Mouse (Mus musculus): ENCODE results near the gene Tmem136. TPM values are rescaled to one million over a fixed set of nuclear protein-coding genes. Genes with fewer than 3 reads are reported as not detected.

Gene Tmem136
- polyA plus RNA-seq (2017; shearing (Covaris generic)), result 5.3 TPM

DNA sequence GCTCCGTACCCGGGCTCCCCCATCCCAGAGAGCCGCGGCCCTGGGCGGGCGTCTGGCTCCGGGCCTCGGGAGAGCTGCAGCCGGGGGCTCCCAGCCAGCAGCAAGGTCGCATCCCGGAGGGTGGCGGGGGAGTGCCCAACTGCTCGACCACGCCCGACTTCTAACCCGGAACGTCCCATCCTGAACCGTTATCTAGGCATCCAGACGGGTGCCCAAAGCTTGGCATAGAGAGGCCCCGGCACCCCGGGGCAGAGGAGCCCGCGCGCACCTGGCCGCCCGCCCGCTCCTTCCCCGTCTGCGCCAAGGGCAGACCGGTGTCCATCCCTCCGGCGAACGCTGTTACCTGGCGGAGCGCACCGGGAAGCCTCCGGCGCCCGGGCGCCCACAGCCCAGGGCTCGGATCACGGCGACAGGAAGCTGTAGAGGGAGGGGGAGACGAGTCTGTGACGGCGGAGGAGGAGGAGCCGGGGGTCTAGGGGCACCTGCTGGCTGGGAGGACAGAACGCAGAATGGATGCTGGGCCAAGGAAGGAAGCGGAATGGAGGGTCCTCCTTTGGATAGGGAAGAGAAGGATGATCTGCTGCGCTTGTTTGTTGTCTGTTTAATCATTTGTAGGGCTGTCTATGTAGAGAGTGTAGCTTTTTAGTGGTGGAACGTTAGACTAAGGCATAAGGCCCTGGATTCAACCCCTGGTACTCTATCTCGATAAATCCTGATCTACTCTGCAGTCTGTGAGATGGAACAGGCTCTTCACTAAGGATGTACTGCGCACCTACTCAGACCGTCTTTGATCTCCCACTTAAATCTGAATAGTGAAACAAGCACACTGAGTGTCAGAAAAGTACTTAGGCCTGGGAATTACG is at the start of gene Tmem136:
TSS of gene Tmem136 (minus strand) at position 437 of the 863 bp plus-strand sequence.

DNA sequence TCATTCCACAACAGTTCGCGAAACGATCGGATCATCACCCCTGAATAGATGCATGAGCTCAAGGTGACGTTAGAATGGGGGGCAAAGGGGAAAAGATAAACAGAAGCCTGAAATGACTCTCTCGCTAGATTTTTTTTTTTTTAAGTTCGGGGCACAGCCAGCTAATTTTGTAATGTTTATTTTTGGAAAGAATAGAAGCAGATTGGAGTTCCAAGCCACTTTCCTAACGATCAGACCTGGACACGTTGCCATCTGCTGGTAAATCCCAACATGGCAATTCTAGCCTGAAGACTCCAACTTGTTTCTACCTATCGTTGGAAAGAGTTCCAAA is 9.2 kb downstream of the Tmem136 start, which contains the start of gene Arhgef12:
TSS of gene Arhgef12 (minus strand) at position 53 of the 331 bp plus-strand sequence.

Other genes starting within 250 kb of the Tmem136 start
- not detected for gene Grik4, start 172.1 kb downstream of the Tmem136 start, polyA plus RNA-seq (2017; shearing (Covaris generic))
- gene Arhgef12, start 9.3 kb downstream of the Tmem136 start, polyA plus RNA-seq (2017; shearing (Covaris generic)), result 4.2 TPM
- not detected for gene Pou2f3, start 93.8 kb upstream of the Tmem136 start, polyA plus RNA-seq (2017; shearing (Covaris generic))
- gene Oaf, start 123.3 kb upstream of the Tmem136 start, polyA plus RNA-seq (2017; shearing (Covaris generic)), result not detected
- gene Trim29, start 194.3 kb upstream of the Tmem136 start, polyA plus RNA-seq (2017; shearing (Covaris generic)), result not detected

All from activated CD4-positive, CD25-positive, alpha-beta regulatory T cell, adult 9 weeks (primary cell).